Mouse (Mus musculus) thymus, adult 2 months (tissue): Measurements from ENCODE around the gene Ptprg. TPM values are rescaled to one million over a fixed set of nuclear protein-coding genes. Genes with fewer than 3 reads are reported as not detected.

Experiments used
- DNase-seq: peaks from one replicate; pipeline ENCODE4 v3.0.0; 2021
- H3K27ac ChIP-seq: fragments of 200-500 bp; 2 replicates; pipeline ENCODE4 v1.5.1; 2012; ENCODE audit warnings: low read length, control low read depth; ENCODE audit not compliant: control insufficient read depth, insufficient read depth
- H3K27me3 ChIP-seq: fragments of 200-500 bp; 2 replicates; pipeline ENCODE4 v1.6.1; 2012; ENCODE audit warnings: mild to moderate bottlenecking, low read length, moderate library complexity, mixed read lengths; ENCODE audit not compliant: control insufficient read depth, insufficient read depth
- H3K36me3 ChIP-seq: fragments of 200-500 bp; 2 replicates; pipeline ENCODE4 v1.6.1; 2012; ENCODE audit warnings: mild to moderate bottlenecking, low read length, moderate library complexity; ENCODE audit not compliant: control insufficient read depth, insufficient read depth
- H3K4me1 ChIP-seq: fragments of 200-500 bp; replicated peaks from 2 replicates; pipeline ENCODE4 v1.6.1; 2012; ENCODE audit warnings: low read length; ENCODE audit not compliant: control insufficient read depth, insufficient read depth
- H3K4me3 ChIP-seq: fragments of 200-500 bp; 2 replicates; pipeline ENCODE4 v1.5.1; 2012; ENCODE audit warnings: mild to moderate bottlenecking, low read length, control low read depth, moderate library complexity; ENCODE audit not compliant: control insufficient read depth, insufficient read depth
- CTCF ChIP-seq: fragments of 200-500 bp; IDR thresholded peaks from 2 replicates; pipeline ENCODE4 v1.5.1; 2012; ENCODE audit warnings: mild to moderate bottlenecking, control low read depth, low read length, moderate library complexity, borderline replicate concordance; ENCODE audit not compliant: control insufficient read depth, poor library complexity, insufficient read depth; ENCODE audit errors: extremely low read depth
- POLR2A ChIP-seq: fragments of 200-500 bp; IDR thresholded peaks from 2 replicates; pipeline ENCODE4 v1.6.1; 2012; ENCODE audit warnings: mild to moderate bottlenecking, low read length, control low read depth, moderate library complexity; ENCODE audit not compliant: control insufficient read depth, poor library complexity, insufficient read depth; ENCODE audit errors: extremely low read depth
- WGBS: fragments of 180-500 bp; shearing (Covaris S2); methylation state at CpG from one replicate; pipeline ENCODE4 v1.1.7; 2018; 5-methylcytosine and 5-hydroxymethylcytosine counted together
- polyA plus RNA-seq: library from polyadenylated mRNA; depleted of rRNA; stranded (reverse); fragments of >200 nt; gene quantifications from 2 replicates; pipeline ENCODE4 v1.2.3, GENCODE M21; 2012

Gene Ptprg
- polyA plus RNA-seq, 1 experiment: 12.3 TPM

DNA sequence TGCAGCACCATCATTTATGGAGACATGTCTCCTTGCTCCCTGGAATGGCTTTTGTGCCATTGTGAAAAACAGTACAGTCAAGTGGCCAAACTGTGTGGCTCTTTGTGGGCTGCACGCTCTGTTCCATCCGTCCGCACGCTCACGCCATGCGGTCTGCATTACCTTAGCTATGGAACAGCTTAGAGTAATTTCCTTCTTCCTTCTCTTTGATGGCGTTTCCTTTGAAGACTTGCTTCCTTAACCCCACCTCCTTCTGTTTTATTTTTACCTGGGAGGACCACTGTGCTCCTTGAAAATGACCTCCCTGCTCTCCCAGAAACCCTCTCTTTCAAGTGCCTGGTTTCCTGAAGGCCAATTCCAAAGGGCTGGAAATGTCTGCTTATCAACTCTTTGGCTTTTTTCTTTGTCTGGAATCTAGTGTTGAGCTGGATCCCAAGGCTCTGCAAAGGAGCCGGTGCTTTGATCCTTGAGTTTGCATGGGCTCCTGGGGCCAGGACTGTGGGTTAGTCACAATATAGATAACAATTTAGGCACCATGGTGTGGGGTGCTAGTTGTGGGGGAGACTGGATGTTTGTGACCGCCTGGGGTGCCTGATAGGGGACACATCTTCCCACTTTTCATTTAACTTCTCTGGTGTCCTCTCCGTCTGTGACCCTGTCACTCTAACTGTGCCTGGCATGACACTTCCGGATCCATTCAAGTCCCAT, 149.6 kb downstream of the Ptprg start:
- DNase-seq: no peak
- Histone ChIP-seq H3K36me3 (no peaks in the 10 kb centered on the region), H3K27me3 (no peaks in the 10 kb centered on the region), H3K4me3 (no peak overlapping the region), H3K27ac (no peak overlapping the region), H3K4me1 (no peaks in the 10 kb centered on the region)
- no peak for TF ChIP-seq POLR2A
- TF ChIP-seq CTCF: no peak
- WGBS: 68% methylated on average over 11 of the region's 11 CpGs

DNA sequence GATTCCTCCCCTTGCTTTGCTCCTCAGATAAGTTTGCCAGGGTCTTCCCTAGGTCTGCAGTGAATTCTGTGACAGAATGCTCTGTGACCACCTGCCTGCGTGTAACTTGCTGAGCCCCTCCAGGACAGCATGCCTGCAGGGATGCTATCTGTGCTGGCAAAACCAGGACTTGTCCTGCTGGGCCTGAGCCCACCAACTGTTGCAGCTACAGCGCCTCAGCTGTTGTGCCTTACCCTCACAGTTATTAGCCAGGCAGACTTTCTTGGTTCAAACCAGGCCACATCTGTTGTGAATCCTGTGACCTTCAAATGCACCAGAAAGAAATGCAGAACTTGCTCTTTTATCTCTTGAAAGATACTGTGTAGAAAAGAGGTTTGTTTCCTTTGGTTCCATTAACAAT, 151.5 kb downstream of the Ptprg start:
- 91% methylated on average over 2 of the region's 2 CpGs for WGBS
- TF ChIP-seq CTCF (no peak), POLR2A (no peak)
- DNase-seq: no peak
- no peaks in the 10 kb centered on the region for H3K36me3 ChIP-seq
- no peak overlapping the region for H3K4me3 ChIP-seq
- H3K4me1 ChIP-seq: no peaks in the 10 kb centered on the region
- no peak overlapping the region for H3K27ac ChIP-seq
- no peaks in the 10 kb centered on the region for H3K27me3 ChIP-seq

DNA sequence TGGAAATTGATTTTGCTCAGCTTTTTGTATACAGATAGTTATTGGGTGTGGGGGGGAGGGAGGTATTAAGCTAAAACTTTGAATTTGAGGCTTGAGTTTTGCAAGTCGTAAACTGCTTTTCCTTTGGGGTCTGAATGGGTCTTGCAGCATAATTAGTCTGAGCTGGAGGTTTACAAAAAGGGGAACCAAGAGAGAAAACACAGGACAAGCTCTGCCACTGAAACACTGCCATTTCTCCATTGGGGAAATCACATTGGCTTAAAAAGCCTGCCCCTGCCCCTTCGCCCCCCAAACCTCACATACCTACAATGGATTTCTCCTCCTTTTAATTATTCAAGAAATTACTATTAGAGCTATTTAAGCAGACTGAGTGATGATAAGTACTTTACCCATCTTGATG, 156.0 kb downstream of the Ptprg start:
- Histone ChIP-seq H3K4me3 (no peak overlapping the region), H3K27me3 (no peaks in the 10 kb centered on the region), H3K36me3 (no peaks in the 10 kb centered on the region), H3K4me1 (no peaks in the 10 kb centered on the region), H3K27ac (no peak overlapping the region)
- 26% methylated on average over 2 of the region's 2 CpGs for WGBS
- TF ChIP-seq CTCF (no peak), POLR2A (no peak)
- no peak for DNase-seq

DNA sequence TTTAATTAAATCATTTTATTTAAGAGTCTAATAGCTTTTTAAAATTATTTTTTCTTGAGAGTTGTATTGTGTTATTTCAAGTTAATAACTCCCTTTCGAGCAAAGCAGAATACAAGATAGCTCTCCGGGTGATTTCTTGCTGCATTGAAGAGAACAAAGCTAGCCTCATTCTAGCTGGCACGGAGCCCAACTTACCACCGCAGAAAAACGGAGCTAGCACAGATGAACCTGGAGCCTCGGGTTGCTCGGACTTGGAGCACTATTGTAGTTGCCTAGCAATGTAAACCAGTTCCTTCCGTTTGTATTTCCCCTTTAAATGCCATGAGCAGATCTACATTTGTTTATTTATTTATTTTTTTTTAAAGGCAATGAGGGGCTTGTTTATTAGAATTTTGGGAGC, 156.5 kb downstream of the Ptprg start:
- H3K36me3 ChIP-seq: no peaks in the 10 kb centered on the region
- WGBS: 11% methylated on average over 8 of the region's 8 CpGs
- DNase-seq: no peak
- no peak for TF ChIP-seq POLR2A
- no peak for TF ChIP-seq CTCF
- no peaks in the 10 kb centered on the region for H3K4me1 ChIP-seq
- H3K27ac ChIP-seq: no peak overlapping the region
- H3K4me3 ChIP-seq: no peak overlapping the region
- H3K27me3 ChIP-seq: no peaks in the 10 kb centered on the region

DNA sequence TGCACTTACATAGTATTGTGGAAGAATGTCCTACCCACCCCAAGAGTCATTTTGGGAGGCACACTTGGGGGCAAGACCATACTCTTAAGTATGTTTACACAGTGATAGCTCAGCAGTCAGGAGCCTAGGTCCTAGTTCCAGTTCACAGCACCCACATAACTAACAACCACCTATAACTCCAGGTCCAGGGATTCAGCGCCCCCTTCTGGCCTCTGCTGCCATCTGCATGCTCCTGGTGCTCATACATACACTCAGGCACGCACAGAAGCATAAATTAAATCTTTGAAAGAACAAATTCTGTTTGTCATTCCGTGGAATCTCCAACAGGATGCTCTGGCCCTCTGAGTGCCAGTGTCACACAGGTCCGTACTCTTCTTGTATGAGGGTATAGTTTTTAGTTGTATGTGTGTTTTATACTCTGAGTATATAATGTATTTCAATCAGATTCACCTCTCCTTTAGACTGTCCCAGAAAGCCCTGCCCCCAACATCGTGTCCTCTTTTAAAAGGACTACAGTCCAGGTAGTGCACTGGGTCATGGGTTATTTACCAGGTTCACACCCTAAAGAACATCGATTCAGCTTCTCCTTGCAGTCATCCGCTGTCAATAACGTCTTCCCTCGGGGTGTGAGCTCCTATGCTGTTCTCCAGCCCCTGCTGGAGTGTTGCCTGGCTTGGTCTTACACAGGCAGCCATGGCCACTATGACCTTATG, 157.2 kb downstream of the Ptprg start:
- WGBS: 91% methylated on average over 9 of the region's 9 CpGs
- no peak for DNase-seq
- Histone ChIP-seq H3K4me3 (no peak overlapping the region), H3K27me3 (no peaks in the 10 kb centered on the region), H3K36me3 (no peaks in the 10 kb centered on the region), H3K27ac (no peak overlapping the region), H3K4me1 (no peaks in the 10 kb centered on the region)
- TF ChIP-seq POLR2A: no peak
- TF ChIP-seq CTCF: no peak

DNA sequence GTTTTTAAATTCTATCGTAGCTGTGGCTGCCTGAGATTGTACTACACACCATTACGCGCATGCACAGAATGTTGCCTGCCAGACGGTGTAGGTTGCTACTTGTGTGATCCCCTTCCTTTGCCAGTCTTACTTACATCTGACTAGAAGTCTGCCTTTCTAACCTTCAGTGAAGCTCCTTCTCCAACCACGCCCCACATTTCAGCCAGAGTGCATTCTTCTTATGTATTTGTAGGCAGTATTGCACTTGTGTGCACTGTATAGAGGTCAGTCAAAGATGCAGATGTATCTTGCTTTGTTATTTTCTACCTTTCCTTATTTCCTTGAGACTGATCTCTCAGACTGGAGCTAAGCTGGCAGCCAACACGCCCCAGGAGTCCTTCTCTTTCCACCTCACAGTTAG, 158.8 kb downstream of the Ptprg start:
- TF ChIP-seq POLR2A: no peak
- TF ChIP-seq CTCF: no peak
- WGBS: 94% methylated on average over 6 of the region's 6 CpGs
- Histone ChIP-seq H3K4me3 (no peak overlapping the region), H3K4me1 (no peaks in the 10 kb centered on the region), H3K27me3 (no peaks in the 10 kb centered on the region), H3K36me3 (no peaks in the 10 kb centered on the region), H3K27ac (no peak overlapping the region)
- DNase-seq: no peak
